Mouse (Mus musculus): Measurements from ENCODE around the gene Pde4b.

Gene Pde4b

DNA sequence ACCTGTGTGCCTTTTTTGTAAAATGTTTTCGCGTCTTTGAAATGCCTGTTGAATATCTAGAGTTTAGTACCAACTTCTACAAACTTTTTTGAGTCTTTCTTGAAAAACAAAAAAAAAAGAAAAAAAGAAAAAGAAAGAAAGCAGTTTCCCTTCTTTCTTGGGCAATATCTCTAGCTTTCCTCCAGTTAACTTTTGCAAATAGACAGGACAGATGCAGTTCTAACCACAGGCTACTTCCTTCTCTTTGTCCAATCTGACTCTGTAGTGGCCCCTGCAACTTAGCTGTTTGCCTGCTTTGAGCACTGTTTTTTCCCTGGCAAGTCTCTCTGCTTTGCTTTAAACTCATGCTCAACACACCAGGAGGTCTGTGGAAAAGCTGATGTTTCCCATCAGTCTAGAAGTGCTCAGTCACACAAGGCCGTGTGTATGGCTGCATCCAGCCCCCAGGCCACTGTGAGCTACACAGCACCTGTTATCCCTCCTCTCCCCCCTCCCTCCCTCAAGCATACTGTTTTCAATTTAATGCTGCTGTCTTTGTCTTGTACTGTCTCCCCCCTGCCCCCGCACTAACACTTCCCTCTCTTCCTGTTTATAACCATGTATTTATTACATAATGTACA lies 518.5 kb downstream of the Pde4b start:
- no peak for DNase-seq (ENCODE audit: low spot score in 2 of 2)

DNA sequence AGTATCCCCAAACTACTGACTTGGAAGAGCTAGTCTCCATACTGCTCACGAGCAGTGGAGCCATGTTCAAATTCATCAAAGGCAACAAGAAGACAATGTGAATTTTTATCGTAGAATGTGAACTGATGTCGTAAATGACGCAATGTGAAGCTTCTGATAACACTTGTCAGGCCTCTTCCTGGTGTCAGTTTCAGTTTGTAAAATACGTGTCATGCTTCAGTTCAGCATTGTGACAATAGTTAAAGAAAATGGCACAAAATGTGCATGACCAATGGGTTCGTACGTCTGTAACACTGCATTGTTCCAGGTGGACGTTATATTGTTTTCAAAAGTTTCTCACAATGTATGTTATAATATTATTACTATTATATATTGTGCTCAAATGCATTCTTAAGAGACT lies 519.5 kb downstream of the Pde4b start:
- DNase-seq (ENCODE audit: low spot score in 2 of 2): no peak

DNA sequence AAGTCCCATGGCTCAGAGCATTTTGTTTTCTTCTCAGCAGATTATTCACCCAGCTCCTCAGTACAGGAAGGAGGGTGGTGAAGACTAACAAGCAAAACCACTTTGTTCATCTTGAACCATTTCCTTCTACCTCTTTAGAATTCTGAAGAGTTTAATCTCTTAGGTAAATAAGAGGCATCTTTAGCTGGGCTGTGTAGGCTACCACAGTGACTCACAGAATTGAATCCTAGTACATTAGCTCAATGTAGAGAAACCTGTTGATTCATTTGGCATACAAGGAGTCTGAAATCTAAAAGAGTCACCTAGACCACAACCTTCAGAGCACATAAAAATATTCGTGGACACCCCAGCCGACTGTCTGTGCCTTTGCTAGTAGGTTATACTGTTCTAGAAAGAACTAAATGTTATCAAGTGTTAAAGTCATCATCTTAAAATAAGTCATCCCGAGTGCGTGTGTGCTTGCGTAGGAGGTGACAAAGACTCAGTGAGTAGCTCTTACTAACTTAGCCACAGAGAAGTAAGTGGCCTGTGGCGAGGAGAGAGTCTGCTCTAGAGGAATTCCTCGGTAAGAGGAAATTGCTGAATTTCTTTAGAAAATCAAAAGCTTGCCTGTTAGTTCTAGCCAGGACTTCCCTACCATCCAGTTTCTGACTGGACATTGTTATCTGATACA lies 520.5 kb downstream of the Pde4b start:
- no peak for DNase-seq (ENCODE audit: low spot score in 2 of 2)

DNA sequence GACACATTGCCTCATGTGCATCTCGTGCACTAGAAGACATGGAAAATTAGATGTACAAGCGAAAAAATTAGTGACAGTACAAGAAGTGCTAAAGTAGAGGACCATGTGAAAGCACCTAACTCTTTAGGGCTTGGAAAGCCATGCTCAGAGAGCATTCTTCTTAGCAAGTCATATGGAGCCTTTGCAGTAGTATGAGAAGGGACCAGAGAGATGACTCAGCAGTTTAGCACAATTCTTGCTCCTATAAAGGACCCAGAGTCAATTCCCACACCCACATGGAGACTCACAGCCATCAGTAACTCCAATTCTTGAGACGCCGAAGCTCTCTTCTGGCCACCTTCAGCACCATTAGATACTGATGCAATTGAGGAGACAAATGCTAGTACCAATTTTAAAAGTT lies 525.3 kb downstream of the Pde4b start:
- DNase-seq (ENCODE audit: low spot score in 2 of 2): no peak

DNA sequence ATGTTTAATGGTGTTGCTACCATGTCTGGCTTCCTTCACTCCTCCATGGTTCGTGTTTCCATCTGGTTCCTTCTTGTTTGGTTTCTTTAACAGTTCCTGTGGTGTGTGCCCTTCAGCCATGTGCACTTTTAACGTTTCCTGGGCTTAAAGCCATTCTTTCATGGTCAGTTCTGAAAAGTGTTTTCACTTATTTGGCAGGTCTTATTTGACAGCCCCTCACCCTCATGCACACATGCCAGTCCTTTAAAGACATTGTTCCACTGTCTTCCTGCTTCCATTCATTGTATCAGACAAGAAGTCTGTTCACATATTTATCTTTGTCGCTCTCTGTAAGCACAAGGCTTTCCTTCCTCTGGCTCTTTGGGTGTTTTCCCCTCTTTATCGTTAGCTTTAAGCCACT lies 530.4 kb downstream of the Pde4b start:
- DNase-seq (ENCODE audit: low spot score in 2 of 2): no peak

DNA sequence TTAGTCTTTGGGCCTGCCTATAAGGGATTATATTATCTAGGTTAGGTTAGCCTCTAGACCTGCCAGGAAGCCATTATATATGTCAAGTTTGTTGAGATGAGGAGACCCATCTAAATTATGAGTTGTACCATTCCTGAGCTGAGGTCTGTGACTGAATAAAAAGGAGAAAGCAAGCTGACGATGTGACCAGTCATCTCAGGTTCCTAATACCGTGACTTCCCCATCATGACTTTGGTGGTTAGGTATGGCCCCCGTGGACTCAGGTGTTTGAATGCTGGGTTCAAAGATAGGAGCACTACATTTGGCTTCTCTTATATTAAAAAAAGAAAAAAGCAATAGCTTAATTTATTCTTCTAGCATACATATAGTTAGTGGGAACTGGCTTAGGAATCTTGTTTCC lies 531.3 kb downstream of the Pde4b start:
- DNase-seq (ENCODE audit: low spot score in 2 of 2): no peak

DNA sequence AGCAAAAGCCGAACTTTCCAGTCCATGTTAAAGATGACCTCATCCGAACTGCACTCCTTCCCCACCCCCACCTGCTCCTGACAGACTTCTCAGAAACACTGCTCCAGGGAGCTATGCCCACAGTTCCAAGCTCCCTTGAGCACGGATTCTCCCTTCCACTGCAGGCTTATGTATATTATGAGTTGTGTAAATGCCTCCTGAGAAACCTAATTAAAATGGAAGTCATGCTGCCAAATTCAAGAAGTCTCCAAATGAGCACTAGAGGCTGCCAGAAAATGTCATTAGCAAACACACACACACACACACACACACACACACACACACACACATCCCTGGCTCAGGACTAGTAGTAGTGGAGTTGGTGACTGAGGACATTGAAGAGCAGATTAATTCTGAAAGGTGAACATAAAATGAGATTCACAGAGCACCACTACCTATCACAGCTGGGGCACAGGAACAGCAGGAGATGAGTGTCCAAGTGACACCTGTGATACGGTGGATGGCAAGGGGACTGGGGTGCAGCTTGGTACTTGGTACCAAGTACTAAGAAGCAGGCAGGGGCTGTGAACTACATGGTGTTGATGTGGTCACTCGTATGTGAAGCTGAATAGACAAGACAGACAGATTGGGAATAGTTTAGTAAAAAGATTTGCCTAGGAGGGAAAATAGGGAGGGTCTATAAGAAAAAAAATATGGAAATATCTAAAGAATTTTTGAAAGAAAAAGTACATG lies 533.0 kb downstream of the Pde4b start:
- DNase-seq (ENCODE audit: low spot score in 2 of 2): no peak

DNA sequence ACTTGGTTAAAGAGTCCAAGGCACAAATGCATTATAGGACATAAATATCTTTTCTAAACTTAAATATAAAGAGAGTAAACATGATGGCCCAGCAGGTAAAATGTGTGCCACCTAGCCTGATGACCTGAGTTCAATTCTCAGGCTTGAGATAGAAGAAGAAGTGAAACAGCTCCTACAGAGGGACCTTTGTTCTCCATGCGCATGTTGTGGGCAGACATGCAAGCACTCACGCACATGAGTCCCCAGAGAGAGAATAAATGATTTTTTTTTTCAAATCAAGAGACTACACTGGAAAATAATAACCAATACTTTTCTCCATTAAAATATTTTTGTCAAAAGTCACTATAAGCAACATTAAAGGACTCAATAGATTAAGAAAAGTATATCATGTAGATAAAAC lies 533.8 kb downstream of the Pde4b start:
- no peak for DNase-seq (ENCODE audit: low spot score in 2 of 2)

DNA sequence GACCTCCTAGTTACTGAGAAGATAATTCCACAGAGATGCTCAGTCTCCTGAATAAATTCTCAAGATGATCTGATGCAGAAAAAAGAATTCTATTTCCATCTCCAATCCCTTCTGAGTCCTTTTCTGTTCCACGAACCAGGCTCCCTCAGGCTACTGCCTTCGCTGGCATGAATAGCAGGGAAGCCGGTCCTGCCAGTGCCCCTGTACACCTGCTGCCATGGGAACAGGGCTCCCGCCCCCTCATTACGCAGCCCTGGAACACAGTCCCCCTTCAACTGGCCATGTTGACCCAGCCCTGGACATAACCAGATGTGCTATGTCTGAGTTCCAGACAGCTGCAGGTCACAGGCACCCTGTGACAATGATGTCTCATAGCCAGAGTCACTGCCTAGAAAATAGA lies 535.6 kb downstream of the Pde4b start:
- no peak for DNase-seq (ENCODE audit: low spot score in 2 of 2)

DNA sequence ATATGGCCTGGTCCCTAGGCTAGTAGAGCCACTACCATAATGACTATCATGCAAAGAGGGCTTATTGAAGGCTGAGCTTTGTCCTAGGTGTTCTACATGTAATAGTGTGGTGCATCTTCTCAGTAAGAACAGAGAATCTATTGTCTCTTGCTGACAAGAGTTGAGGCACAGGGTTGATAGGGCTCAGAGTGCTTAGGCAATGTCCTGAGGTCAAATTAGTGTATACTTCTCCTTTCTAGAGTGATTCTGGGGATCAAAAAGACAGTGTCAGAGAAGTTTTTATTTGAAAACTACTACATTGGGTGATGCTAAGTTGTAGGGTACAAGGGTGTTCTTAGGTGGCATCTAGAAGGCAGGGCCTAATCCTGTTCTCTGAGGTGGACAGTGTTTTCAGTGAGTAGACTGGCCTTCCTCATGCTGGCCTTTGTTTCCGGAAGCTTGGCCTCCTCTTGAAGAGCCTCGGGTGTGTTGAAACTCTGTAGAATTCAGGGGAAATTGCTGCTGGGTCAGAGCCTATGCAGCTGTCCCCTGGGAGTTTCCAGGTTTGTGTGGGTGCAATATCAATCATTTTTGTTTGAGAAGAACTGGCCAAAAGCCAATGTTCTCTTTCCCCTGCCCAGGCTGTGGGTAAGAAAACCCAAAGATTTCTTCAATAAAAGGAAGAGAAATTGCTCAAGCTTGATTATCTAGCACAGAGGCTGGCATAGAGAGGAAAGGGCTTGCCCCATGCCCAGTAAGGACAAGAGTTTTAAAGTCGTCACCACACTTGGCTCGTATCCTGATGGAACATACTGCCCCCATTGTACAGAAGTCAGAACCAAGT lies 536.7 kb downstream of the Pde4b start:
- DNase-seq (ENCODE audit: low spot score in 2 of 2): no peak

DNA sequence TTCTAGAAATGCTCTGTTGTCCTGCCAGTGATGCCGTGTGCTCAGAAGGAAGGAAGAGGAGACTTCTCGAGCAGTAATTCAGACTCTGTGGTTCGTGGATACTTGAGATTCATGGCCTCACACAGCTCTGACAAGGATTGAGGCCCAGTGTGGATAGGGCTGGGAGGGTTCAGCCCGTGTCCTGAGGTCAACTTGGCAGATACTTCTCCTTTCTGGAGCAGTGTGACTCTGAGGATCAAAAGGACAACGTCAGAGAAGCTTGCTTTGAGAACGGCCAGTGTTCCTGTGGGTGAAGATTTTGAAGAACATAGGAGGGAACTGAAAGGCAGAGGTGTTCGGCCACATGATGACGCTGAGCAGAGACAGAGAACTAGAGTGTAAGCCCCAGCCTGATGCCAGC lies 537.6 kb downstream of the Pde4b start:
- no peak for DNase-seq (ENCODE audit: low spot score in 2 of 2)

DNA sequence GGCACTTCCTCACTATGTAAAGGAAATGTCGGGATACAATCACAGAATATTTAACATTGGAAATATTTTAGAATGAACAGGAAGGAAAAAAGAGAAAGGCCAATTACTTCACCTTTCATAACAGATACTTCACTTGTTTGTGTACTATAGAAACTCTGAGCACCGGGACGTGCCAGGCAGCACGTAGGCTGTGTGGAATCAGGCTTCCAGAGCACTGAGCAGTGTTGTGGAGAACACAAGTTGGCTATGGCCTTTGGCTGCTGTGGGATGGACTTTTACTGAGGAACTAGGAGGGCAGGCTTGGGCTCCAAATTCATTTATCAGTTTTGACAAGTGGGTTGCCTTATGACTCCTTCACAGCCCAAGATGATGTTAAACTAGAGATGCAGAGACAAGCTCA lies 540.5 kb downstream of the Pde4b start:
- no peak for DNase-seq (ENCODE audit: low spot score in 2 of 2)

DNA sequence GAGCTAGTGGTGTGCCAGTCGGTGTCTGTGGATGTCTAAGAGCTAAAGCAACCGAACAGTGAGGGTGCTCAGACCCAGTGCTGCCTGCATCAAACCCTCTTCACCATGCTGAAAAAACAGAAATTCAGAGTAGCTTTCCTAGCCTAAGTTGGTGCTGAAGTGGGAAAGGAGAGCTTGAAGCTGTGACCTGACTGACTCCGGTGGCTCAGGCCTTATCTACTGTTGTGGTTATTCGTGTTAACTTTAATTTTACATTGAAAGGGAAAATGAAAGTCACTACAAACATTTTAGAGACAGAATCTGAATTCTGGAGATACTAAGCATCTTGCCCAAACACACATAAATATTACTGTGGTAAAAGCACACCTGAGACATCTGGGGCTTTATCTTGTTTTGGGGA lies 542.3 kb downstream of the Pde4b start:
- no peak for DNase-seq (ENCODE audit: low spot score in 2 of 2)

DNA sequence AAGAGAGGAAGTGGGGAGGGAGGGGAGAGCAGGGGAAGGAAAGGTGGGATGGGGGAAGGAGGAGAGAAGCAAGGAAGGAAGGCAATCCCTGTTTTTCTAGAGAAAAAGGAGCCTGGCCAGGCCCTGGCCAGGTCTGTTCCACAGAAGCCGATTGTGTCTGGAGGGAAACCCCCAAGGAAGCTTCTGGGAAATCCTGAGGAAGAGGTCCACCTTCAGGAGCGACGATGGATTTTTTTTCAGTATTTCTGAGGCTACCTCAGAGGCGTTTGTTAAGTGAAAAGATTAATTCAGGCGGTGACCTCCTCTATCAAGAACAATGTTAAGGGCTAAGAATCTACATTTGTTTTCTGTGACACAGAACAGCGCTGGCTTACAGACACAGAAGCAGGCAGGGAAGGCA lies 542.9 kb downstream of the Pde4b start:
- no peak for DNase-seq (ENCODE audit: low spot score in 2 of 2)

DNA sequence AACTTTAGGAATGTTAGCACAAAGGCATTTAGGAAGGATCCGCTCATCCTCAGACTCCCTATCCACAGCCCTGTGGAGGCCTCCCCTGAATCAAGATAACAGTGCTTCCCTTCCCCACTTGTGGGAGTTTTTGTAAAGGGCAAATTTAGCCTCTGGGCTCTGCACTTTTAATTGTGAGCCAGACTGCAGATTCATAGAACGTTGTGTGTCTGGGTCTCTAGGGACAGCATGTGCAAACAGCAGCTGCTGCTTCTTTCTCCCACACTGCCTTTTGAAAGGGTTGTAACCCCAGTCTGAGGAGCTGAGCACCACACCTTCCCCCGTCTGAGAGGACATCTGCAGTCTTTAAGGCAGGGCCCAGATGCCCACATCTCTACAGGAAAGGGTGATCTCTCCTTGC lies 544.3 kb downstream of the Pde4b start:
- no peak for DNase-seq (ENCODE audit: low spot score in 2 of 2)

DNA sequence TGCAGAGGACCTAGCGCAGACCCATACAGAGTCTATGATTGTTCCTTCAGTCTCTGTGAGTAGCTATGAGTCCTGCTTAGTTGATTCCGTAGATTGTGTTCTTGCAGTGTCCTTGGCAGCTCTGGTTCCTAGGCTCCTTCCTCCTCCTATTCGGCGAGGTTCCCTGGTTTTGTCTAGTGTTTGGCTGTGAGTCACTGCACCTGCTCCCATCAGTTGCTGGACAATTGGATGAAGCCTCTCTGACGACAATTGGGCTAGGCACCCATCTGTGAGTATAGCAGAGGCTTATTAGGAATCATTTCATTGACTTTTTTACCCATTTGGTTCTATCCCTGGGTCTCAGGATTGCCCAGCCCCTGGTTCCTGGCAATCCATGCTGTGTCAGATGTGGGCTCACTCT lies 545.9 kb downstream of the Pde4b start:
- DNase-seq (ENCODE audit: low spot score in 2 of 2): no peak

DNA sequence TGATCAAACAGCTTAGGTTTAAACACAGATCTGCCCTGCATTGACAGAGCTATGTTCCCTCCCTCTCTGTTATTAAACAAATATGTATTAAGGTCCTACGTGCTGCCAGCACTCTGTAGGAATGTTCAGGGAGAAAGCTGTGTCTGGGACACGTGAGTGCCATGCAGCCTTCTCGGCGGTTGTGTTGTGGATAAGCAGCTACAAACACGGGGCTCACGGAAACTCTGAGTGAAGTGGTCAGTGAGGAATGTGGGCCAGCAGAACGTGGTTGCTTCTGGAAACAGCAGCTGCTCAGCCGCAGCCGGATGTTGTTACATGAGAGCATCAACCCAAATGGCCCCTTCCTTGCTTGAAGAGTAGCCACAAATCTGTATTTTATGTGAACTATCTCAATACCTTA lies 547.9 kb downstream of the Pde4b start:
- DNase-seq (ENCODE audit: low spot score in 2 of 2): no peak

DNA sequence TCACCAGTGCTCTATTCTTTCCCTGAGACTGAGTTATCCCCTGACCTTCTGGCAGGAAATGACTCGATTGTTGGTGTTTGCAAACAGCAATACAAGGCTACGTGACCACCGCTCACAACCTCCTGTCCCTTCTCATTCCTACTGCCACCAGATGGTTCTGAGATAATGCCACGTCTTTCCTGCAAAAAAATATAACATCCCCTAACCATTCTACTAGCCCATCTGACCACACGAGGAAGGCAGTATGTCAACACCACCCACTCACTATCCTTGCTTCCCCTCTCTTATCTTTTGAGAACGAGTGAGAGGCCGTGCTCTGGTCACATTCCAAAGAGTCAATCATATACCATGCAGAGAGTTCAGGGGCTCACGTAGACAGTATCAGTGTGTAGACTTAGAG lies 548.6 kb downstream of the Pde4b start:
- no peak for DNase-seq (ENCODE audit: low spot score in 2 of 2)

DNA sequence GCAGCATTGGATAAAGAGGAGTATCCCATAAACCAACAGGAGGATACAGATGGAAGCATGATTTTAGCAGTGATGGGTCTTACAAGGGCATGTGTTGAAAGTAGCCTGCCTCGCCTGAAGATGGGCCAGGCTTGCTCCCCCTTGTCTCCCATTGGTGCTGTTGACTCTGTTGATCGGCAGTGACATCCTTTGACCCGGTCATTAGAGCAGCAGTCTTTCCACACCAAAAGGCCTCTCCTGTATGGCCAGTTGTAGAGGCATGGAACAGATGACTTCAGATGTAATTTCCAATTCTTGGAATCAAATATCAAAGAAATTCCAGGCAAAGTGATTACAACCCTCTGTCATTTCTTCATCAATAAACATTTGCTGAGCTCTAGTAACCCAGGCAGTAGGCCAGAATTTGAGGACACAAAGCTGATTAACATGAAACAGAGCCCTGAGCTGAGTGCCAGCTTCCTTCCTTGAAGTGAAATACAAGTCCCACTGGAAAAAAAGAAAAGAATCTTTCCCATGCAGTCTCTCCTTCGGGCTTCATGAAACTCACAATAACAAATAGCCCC lies 550.1 kb downstream of the Pde4b start:
- no peak for DNase-seq (ENCODE audit: low spot score in 2 of 2)

DNA sequence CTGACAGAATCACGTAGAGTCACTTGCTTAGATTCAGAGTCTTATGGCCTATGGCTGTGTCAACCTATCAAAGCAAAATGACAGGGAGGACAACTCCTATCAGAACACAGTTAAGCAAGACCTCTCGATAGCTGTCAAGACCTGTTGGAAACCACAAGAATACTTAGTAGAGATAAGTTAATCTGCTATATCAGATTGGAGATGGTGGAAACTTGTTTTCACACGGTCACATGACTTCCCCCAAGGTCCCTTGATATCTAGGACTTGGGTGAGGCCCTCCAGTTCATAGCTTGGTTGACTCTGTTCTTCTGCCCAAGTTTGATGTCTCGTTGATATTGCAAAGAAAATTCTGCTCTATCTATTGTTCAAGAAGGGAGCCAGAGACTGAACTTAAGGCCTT lies 553.6 kb downstream of the Pde4b start:
- no peak for DNase-seq (ENCODE audit: low spot score in 2 of 2)

DNA sequence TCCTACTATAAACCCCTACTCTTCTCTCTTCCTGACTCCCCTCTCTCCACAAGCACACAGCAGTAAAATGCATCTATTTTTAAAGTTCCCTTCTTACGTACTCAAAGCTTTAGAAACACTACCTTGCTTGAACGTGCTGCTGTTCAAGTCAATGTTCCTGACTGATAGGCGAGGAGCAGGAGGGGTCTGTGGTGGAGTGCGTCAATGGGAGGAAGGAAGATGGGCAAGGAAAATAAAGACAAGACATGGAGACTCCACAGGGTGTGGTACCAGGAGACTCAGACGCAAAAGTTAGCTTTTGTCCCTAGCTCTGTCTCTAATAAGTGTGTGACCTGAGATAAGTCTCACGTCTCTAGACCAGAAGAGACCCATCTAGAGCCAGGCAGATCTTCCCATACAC lies 556.7 kb downstream of the Pde4b start:
- DNase-seq (ENCODE audit: low spot score in 2 of 2): no peak

DNA sequence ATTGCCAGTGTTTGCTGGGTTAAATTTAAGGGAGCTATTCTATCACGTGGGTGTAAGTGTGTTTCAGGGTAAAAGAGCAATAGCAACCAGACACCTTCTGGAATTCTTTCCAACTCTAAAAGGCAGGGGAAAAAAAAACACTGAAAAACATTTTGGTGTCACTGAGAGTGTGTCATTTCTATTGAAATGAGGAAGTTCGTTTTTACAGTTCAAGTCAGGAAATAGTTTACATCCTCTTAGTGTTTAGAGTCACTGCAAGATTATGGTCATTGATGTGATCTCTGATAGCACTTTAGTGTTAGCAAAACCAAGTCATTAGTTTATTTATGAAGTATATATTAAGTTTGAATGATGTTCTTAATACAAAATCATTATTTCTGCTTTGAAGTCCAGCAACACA lies 559.7 kb downstream of the Pde4b start:
- DNase-seq (ENCODE audit: low spot score in 2 of 2): no peak
